Mouse (Mus musculus) hindbrain, embryonic 10.5 days (tissue): ENCODE measurements around the gene Nmrk2. TPM values are rescaled to one million over a fixed set of nuclear protein-coding genes. Genes with fewer than 3 reads are reported as not detected.
"Not testable (repeated sequence)": the region's sequence is repeated elsewhere in the genome, so short reads cannot be mapped to it uniquely, and the experiment has no call there.

Source experiments
- DNase-seq: peaks from one replicate; pipeline ENCODE4 v3.0.0-alpha.2; 2017; ENCODE audit warnings: low spot score
- H3K27ac ChIP-seq: fragments of 300-500 bp; sonication (generic); 2 replicates; pipeline ENCODE4 v1.5.1; 2016; ENCODE audit warnings: mild to moderate bottlenecking, moderate library complexity
- H3K27me3 ChIP-seq: fragments of 300-500 bp; sonication (generic); 2 replicates; pipeline ENCODE4 v1.6.1; 2016; ENCODE audit warnings: mild to moderate bottlenecking; ENCODE audit not compliant: poor library complexity, insufficient read depth, severe bottlenecking
- H3K36me3 ChIP-seq: fragments of 300-500 bp; sonication (generic); 2 replicates; pipeline ENCODE4 v1.6.1; 2016; ENCODE audit warnings: mild to moderate bottlenecking, moderate library complexity
- H3K4me1 ChIP-seq: fragments of 300-500 bp; sonication (generic); replicated peaks from 2 replicates; pipeline ENCODE4 v1.6.1; 2016; ENCODE audit warnings: mild to moderate bottlenecking
- H3K4me3 ChIP-seq: fragments of 300-500 bp; sonication (generic); 2 replicates; pipeline ENCODE4 v1.5.1; 2016; ENCODE audit warnings: mild to moderate bottlenecking, moderate library complexity
- H3K9me3 ChIP-seq: fragments of 300-500 bp; sonication (generic); 2 replicates; pipeline ENCODE4 v1.6.1; 2016; ENCODE audit warnings: mild to moderate bottlenecking, moderate library complexity
- WGBS: fragments of 180-500 bp; shearing (Covaris S2); methylation state at CpG from one replicate; pipeline ENCODE4 v1.1.7; 2016; 5-methylcytosine and 5-hydroxymethylcytosine counted together
- polyA plus RNA-seq: library from polyadenylated mRNA; unstranded; fragments of >200 nt; fragmentation: Nextera tagmentation; extraction: Ambion mirVana; gene quantifications from 2 replicates; pipeline ENCODE4 v1.2.1, GENCODE M21; 2016

Gene Nmrk2
- polyA plus RNA-seq, 1 experiment from 2014 or later: not detected

DNA sequence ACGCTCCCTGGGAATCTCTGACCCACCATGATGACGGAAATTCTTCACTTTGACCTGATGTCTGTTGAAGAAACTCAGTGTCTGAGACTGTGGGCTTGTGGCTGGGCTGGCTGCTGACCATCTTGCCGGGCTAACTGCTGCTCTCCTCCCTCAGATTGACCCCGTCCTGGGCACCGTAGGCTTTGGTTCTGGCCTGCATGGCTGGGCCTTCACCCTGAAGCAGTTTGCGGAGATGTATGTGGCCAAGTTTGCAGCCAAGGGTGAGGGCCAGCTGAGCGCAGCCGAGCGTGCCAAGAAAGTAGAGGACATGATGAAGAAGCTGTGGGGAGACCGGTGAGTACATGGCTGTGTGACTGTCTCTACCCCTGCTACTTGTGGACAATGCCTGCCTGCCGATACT, 22.9 kb downstream of the Nmrk2 start:
- H3K36me3 ChIP-seq: peaks cover 58% of the 10 kb centered on the region
- WGBS: 96% methylated on average over 11 of the region's 11 CpGs
- H3K27ac ChIP-seq: no peak overlapping the region
- DNase-seq: no peak
- peaks cover 65% of the 10 kb centered on the region for H3K4me1 ChIP-seq
- no peaks in the 10 kb centered on the region for H3K9me3 ChIP-seq
- no peaks in the 10 kb centered on the region for H3K27me3 ChIP-seq
- H3K4me3 ChIP-seq: peak overlapping the region; percentile 100

DNA sequence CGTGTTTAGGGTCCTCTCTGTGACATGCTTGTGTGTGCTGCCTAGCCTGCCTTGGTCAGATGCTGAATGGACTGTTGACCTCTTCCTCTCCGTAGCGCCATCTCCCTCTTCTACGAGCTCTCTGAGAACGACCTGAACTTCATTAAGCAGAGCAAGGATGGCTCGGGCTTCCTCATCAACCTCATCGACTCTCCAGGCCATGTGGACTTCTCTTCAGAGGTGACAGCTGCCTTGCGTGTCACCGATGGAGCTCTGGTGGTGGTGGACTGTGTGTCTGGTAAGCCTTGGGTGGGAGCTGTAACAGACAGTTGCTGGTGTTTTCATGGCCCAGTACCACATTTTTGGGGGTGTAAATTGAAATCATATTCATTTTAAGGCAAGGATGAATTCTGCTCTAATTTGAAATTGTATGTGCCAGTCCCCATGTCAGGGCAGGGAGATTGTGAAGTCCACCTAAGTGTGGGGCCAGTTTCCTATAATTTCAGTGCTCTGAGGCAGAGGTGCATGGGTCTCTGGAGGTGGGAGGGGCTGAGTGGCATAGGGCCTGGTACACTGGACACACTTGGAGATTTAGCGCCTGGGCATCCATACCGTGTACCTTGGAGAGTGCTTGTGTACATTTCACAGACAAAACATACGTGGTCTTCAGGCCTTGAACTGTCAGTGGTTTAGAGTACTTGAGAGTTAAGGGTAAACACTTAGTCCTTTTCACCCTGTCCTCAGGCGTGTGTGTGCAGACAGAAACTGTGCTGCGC, 23.7 kb downstream of the Nmrk2 start:
- Histone ChIP-seq H3K9me3 (no peaks in the 10 kb centered on the region), H3K36me3 (peaks cover 56% of the 10 kb centered on the region), H3K4me3 (peak overlapping the region; percentile 100), H3K27me3 (no peaks in the 10 kb centered on the region), H3K4me1 (peaks cover 67% of the 10 kb centered on the region), H3K27ac (peak overlapping the region; percentile 98)
- DNase-seq: no peak
- WGBS: 78% methylated on average over 14 of the region's 14 CpGs

GRCm38 (mm10) chr10:81177491-81177925, 24.3 kb downstream of the Nmrk2 start:
- no peaks in the 10 kb centered on the region for H3K27me3 ChIP-seq

GRCm38 (mm10) chr10:81176466-81177271, 25.2 kb downstream of the Nmrk2 start, which contains the start of gene Eef2:
Eef2 (plus strand) TSS chr10:81176631.
- peak; percentile 98 for DNase-seq
- Histone ChIP-seq H3K27ac (peak within 1 kb of the TSS; percentile 98), H3K27me3 (no peaks in the 10 kb centered on the region), H3K4me1 (peaks cover 63% of the 10 kb centered on the region), H3K4me3 (peak within 1 kb of the TSS; percentile 100), H3K9me3 (no peaks in the 10 kb centered on the region), H3K36me3 (peaks cover 46% of the 10 kb centered on the region)
- under 1% methylated on average over 77 of the region's 77 CpGs for WGBS

More at GRCm38 (mm10) chr10:81177491-81177925, 24.3 kb downstream of the Nmrk2 start:
- no peak for DNase-seq
- H3K27ac ChIP-seq: peak overlapping the region; percentile 98
- H3K36me3 ChIP-seq: peaks cover 55% of the 10 kb centered on the region
- 20% methylated on average over 16 of the region's 16 CpGs for whole genome bisulfite sequencing
- peaks cover 71% of the 10 kb centered on the region for H3K4me1 ChIP-seq
- H3K9me3 ChIP-seq: no peaks in the 10 kb centered on the region
- H3K4me3 ChIP-seq: peak overlapping the region; percentile 100

- no peak for DNase-seq
- 11% methylated on average over 13 of the region's 13 CpGs for WGBS
- Histone ChIP-seq H3K36me3 (peaks cover 40% of the 10 kb centered on the region), H3K27me3 (no peaks in the 10 kb centered on the region), H3K27ac (peak overlapping the region; percentile 98), H3K9me3 (no peaks in the 10 kb centered on the region), H3K4me3 (peak overlapping the region; percentile 100), H3K4me1 (peaks cover 56% of the 10 kb centered on the region)
Measured at GRCm38 (mm10) chr10:81175936-81176465, 25.9 kb downstream of the Nmrk2 start.

GRCm38 (mm10) chr10:81175345-81175701, 26.5 kb downstream of the Nmrk2 start:
- Histone ChIP-seq H3K27ac (peak overlapping the region; percentile 98), H3K4me3 (peak overlapping the region; percentile 100), H3K36me3 (peaks cover 33% of the 10 kb centered on the region), H3K4me1 (peaks cover 56% of the 10 kb centered on the region)
- DNase-seq, H3K27me3 ChIP-seq, H3K9me3 ChIP-seq: not testable (repeated sequence)
- 3% methylated on average over 4 of the region's 4 CpGs for WGBS

- Histone ChIP-seq H3K4me3 (peak overlapping the region; percentile 100), H3K36me3 (peaks cover 28% of the 10 kb centered on the region), H3K27ac (peak overlapping the region; percentile 98), H3K4me1 (peaks cover 56% of the 10 kb centered on the region), H3K9me3 (no peaks in the 10 kb centered on the region), H3K27me3 (no peaks in the 10 kb centered on the region)
- 2% methylated on average over 29 of the region's 29 CpGs for WGBS
- DNase-seq: peak; percentile 93
Measured at GRCm38 (mm10) chr10:81174617-81175344, 27.1 kb downstream of the Nmrk2 start.

- H3K4me1 ChIP-seq: peaks cover 55% of the 10 kb centered on the region
Measured at GRCm38 (mm10) chr10:81173132-81173531, 28.7 kb downstream of the Nmrk2 start.

DNA sequence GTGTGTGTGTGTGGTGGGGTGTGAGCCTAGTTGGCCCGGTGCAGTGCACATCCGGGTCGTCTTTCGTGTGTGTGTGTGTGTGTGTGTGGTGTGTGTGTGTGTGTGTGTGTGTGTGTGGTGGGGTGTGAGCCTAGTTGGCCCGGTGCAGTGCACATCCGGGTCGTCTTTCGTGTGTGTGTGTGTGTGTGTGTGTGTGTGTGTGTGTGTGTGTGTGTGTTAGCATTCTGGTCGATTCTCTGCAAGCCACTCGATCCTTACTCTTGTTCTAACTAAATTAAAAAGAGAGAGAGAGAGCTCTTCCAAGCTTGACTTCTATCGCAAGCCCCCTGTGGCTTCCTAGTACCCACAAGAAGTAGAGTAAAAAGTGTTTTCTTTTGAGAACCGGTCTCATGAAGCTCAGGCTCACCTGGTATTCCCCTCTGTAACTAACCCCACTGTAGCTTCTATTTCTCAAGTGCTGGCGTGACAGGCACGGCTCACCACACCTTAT, 32.4 kb downstream of the Nmrk2 start:
- Histone ChIP-seq H3K4me3 (peak overlapping the region; percentile 99), H3K36me3 (peaks cover 10% of the 10 kb centered on the region), H3K4me1 (peaks cover 56% of the 10 kb centered on the region)
- H3K27ac ChIP-seq, H3K9me3 ChIP-seq, H3K27me3 ChIP-seq, DNase-seq: not testable (repeated sequence)
- 59% methylated on average over 11 of the region's 14 CpGs for WGBS

More at GRCm38 (mm10) chr10:81173132-81173531, 28.7 kb downstream of the Nmrk2 start:
- DNase-seq: peak; percentile 89
- Histone ChIP-seq H3K9me3 (no peaks in the 10 kb centered on the region), H3K36me3 (peaks cover 11% of the 10 kb centered on the region), H3K27me3 (no peaks in the 10 kb centered on the region), H3K27ac (peak overlapping the region; percentile 98), H3K4me3 (peak overlapping the region; percentile 36)
- WGBS: 3% methylated on average over 21 of the region's 21 CpGs

DNA sequence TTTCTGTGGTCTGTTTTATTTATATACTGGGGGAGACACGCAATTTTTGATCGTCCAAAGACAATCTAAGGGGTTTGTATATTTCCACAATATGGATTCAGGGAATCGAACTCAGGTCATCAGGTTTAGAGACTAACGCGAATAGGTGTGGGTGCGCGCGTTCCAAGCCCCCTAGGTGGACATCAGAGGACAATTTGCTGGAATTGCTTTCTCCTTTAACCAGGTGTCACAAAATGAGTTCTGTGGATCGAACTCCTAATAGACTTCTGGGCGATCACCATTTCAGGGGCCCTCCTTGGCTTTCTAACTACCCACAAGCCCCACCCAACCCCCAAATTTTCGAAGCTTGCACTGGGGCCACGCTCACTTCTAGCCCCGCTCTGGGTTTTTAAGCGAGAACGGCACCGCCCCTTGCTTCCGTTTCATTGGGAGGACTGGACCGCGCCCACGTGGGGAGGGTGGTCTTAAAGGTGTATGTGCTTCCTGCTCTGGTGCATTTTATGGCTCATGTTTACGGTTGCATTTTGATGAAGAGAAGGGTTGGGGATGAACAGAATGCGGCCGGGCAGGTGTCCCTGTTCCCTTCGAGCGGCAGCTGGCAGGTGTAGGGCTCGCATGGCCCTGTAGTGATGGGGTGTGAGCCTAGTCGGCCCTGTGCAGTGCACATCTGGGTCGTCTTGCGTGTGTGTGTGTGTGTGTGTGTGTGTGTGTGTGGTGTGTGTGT, 33.2 kb downstream of the Nmrk2 start:
- Histone ChIP-seq H3K36me3 (peaks cover 18% of the 10 kb centered on the region), H3K4me3 (peak overlapping the region; percentile 99)
- WGBS: 6% methylated on average over 29 of the region's 29 CpGs

DNA sequence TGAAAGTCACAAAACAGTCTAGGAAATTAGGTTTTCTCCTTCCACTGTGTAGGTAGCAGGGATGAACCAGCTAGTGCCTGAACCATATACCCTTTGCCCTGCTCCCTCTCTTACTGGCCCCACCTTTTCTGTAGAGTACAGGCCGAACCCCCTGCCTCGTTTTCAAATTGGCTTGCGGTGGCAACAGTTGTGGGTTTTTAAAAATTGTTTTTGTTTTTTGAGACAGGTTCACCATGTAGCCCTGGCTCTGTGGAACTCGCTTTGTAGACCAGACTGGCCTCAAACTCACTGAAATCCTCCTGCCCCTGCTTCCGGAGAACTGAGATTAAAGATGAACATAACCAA, 33.8 kb downstream of the Nmrk2 start:
- 12% methylated on average over 5 of the region's 5 CpGs for WGBS
- Histone ChIP-seq H3K36me3 (peaks cover 24% of the 10 kb centered on the region), H3K4me3 (peak overlapping the region; percentile 99), H3K9me3 (no peaks in the 10 kb centered on the region), H3K27me3 (no peaks in the 10 kb centered on the region), H3K4me1 (peaks cover 44% of the 10 kb centered on the region), H3K27ac (peak overlapping the region; percentile 94)
- no peak for DNase-seq

More for the DNA sequence above, 33.2 kb downstream of the Nmrk2 start:
- DNase-seq: peak; percentile 74
- Histone ChIP-seq H3K9me3 (no peaks in the 10 kb centered on the region), H3K27me3 (no peaks in the 10 kb centered on the region), H3K27ac (peak overlapping the region; percentile 94), H3K4me1 (peaks cover 50% of the 10 kb centered on the region)
